Mouse (Mus musculus) CH12.LX (cell line): ENCODE measurements at regions not wholly inside any gene's neighbourhood (a gene's known extent, or its start where the extent isn't known, plus 50 kb on each side); places are given as distances from the start of the nearest gene placed in this dataset.

ENCODE experiments used
- DNase-seq: peaks from one replicate; pipeline ENCODE4 v3.0.0-alpha.2; 2013; ENCODE audit errors: extremely low read depth
- H3K27ac ChIP-seq: 2 replicates; pipeline ENCODE4 v1.5.1; 2012; ENCODE audit warnings: low read depth, mild to moderate bottlenecking, control low read depth, moderate library complexity; ENCODE audit not compliant: insufficient read depth
- H3K27me3 ChIP-seq: replicated peaks from 2 replicates; pipeline ENCODE3; 2012; ENCODE audit warnings: inconsistent platforms
- H3K36me3 ChIP-seq, 2 experiments: replicated peaks in 1 of 2; 2 replicates each; pipeline versions ENCODE3 to v1.6.1; 2012; ENCODE audit warnings: inconsistent platforms in 1 of 2, low read length in 1 of 2, mild to moderate bottlenecking in 1 of 2, mixed read lengths in 1 of 2, moderate library complexity in 1 of 2; ENCODE audit not compliant: control insufficient read depth in 1 of 2, insufficient read depth in 1 of 2
- H3K4me1 ChIP-seq, 2 experiments: 2 replicates each; pipeline ENCODE4 v1.6.1; 2012; ENCODE audit warnings: inconsistent platforms in 1 of 2, moderate library complexity in 1 of 2; ENCODE audit not compliant: insufficient read depth in 2 of 2, control insufficient read depth in 1 of 2
- H3K4me2 ChIP-seq: 2 replicates; pipeline ENCODE4 v1.6.1; 2012; ENCODE audit warnings: low read depth, mild to moderate bottlenecking, control low read depth; ENCODE audit not compliant: poor library complexity, insufficient read depth, severe bottlenecking
- H3K4me3 ChIP-seq, 3 experiments: fragments of 150-350 bp in 1 of 3; sonication (generic) in 1 of 3; replicated peaks in 1 of 3; 2 replicates each; pipeline versions ENCODE3 to v1.5.1; 2011 to 2012; ENCODE audit warnings: low read depth in 2 of 3, low read length in 2 of 3, mild to moderate bottlenecking in 2 of 3, moderate library complexity in 2 of 3, control low read depth in 1 of 3, improper control_type of control experiment in 1 of 3, inconsistent platforms in 1 of 3, mixed read lengths in 1 of 3; ENCODE audit not compliant: poor library complexity in 1 of 3
- H3K79me2 ChIP-seq: replicated peaks from 2 replicates; pipeline ENCODE4 v1.6.1; 2012; ENCODE audit warnings: mild to moderate bottlenecking, moderate library complexity; ENCODE audit not compliant: control insufficient read depth, poor library complexity, insufficient read depth, severe bottlenecking; ENCODE audit errors: extremely low read depth
- H3K9ac ChIP-seq: 2 replicates; pipeline ENCODE4 v1.6.1; 2012; ENCODE audit warnings: low read depth, mild to moderate bottlenecking, control low read depth, moderate library complexity; ENCODE audit not compliant: insufficient read depth
- H3K9me3 ChIP-seq: replicated peaks from 2 replicates; pipeline ENCODE3; 2012; ENCODE audit warnings: low read length, inconsistent platforms, mixed read lengths
- CHD1 ChIP-seq: IDR thresholded peaks from 2 replicates; pipeline ENCODE4 v1.6.1; 2012; ENCODE audit warnings: low read depth, low read length, improper control_type of control experiment, inconsistent platforms
- CHD2 ChIP-seq: IDR thresholded peaks from 2 replicates; pipeline ENCODE4 v1.6.1; 2011; ENCODE audit warnings: low read length, improper control_type of control experiment
- CTCF ChIP-seq, 2 experiments: IDR thresholded peaks in 1 of 2; conservative IDR thresholded peaks in 1 of 2; 2 replicates each; pipeline ENCODE4 v1.5.1; 2011 to 2012; ENCODE audit warnings: low read depth in 2 of 2, low read length in 2 of 2, improper control_type of control experiment in 1 of 2, inconsistent platforms in 1 of 2, mild to moderate bottlenecking in 1 of 2, moderate library complexity in 1 of 2
- E2F4 ChIP-seq: IDR thresholded peaks from 2 replicates; pipeline ENCODE4 v1.6.1; 2011; ENCODE audit warnings: low read depth, low read length, improper control_type of control experiment; ENCODE audit not compliant: insufficient replicate concordance
- EP300 ChIP-seq: IDR thresholded peaks from 2 replicates; pipeline ENCODE4 v1.6.1; 2011; ENCODE audit warnings: low read length, improper control_type of control experiment
- ETS1 ChIP-seq: conservative IDR thresholded peaks from 2 replicates; pipeline ENCODE4 v1.6.1; 2012; ENCODE audit warnings: low read depth, mild to moderate bottlenecking, inconsistent platforms, low read length, improper control_type of control experiment, moderate library complexity
- HCFC1 ChIP-seq: IDR thresholded peaks from 2 replicates; pipeline ENCODE4 v1.6.1; 2012; ENCODE audit warnings: low read depth, mild to moderate bottlenecking, inconsistent platforms, low read length, improper control_type of control experiment
- IRF4 ChIP-seq: IDR thresholded peaks from 2 replicates; pipeline ENCODE4 v1.6.1; 2014; ENCODE audit warnings: low read depth, mild to moderate bottlenecking, inconsistent platforms, low read length, improper control_type of control experiment
- JUN ChIP-seq: IDR thresholded peaks from 2 replicates; pipeline ENCODE4 v1.6.1; 2011; ENCODE audit warnings: low read depth, mild to moderate bottlenecking, low read length, improper control_type of control experiment, moderate library complexity; ENCODE audit not compliant: insufficient read depth
- JUND ChIP-seq: conservative IDR thresholded peaks from 2 replicates; pipeline ENCODE4 v1.6.1; 2011; ENCODE audit warnings: low read depth, low read length, improper control_type of control experiment
- MEF2A ChIP-seq: IDR thresholded peaks from 2 replicates; pipeline ENCODE4 v1.6.1; 2014; ENCODE audit warnings: low read depth, mild to moderate bottlenecking, inconsistent platforms, low read length, improper control_type of control experiment, borderline replicate concordance
- MXI1 ChIP-seq: IDR thresholded peaks from 2 replicates; pipeline ENCODE4 v1.6.1; 2011; ENCODE audit warnings: mild to moderate bottlenecking, low read depth, low read length, improper control_type of control experiment
- MYC ChIP-seq: IDR thresholded peaks from 2 replicates; pipeline ENCODE4 v1.6.1; 2011; ENCODE audit warnings: low read depth, mild to moderate bottlenecking, improper control_type of control experiment, low read length
- NELFE ChIP-seq: IDR thresholded peaks from 2 replicates; pipeline ENCODE4 v1.6.1; 2011; ENCODE audit warnings: low read depth, low read length, improper control_type of control experiment
- PAX5 ChIP-seq: IDR thresholded peaks from 2 replicates; pipeline ENCODE4 v1.6.1; 2012; ENCODE audit warnings: low read length, inconsistent platforms, mixed read lengths
- POLR2AphosphoS2 ChIP-seq: IDR thresholded peaks from 2 replicates; pipeline ENCODE4 v1.6.1; 2011; ENCODE audit warnings: low read depth, low read length, improper control_type of control experiment
- RAD21 ChIP-seq: IDR thresholded peaks from 2 replicates; pipeline ENCODE4 v1.6.1; 2011; ENCODE audit warnings: low read depth, mild to moderate bottlenecking, low read length, improper control_type of control experiment, moderate library complexity
- RCOR1 ChIP-seq: conservative IDR thresholded peaks from 2 replicates; pipeline ENCODE4 v1.6.1; 2012; ENCODE audit warnings: low read depth, mild to moderate bottlenecking, inconsistent platforms, low read length, improper control_type of control experiment
- SMC3 ChIP-seq: IDR thresholded peaks from 2 replicates; pipeline ENCODE4 v1.6.1; 2011; ENCODE audit warnings: low read depth, low read length, improper control_type of control experiment
- TBP ChIP-seq: conservative IDR thresholded peaks from 2 replicates; pipeline ENCODE4 v1.6.1; 2011; ENCODE audit warnings: low read depth, low read length, improper control_type of control experiment
- UBTF ChIP-seq: IDR thresholded peaks from 2 replicates; pipeline ENCODE4 v1.6.1; 2012; ENCODE audit warnings: low read depth, mild to moderate bottlenecking, inconsistent platforms, low read length, improper control_type of control experiment, moderate library complexity
- USF2 ChIP-seq: conservative IDR thresholded peaks from 2 replicates; pipeline ENCODE4 v1.6.1; 2011; ENCODE audit warnings: low read depth, low read length, improper control_type of control experiment
- ZKSCAN1 ChIP-seq: IDR thresholded peaks from 2 replicates; pipeline ENCODE4 v1.6.1; 2012; ENCODE audit warnings: low read depth, inconsistent platforms, low read length, improper control_type of control experiment, borderline replicate concordance
- ZNF384 ChIP-seq: IDR thresholded peaks from 2 replicates; pipeline ENCODE4 v1.6.1; 2012; ENCODE audit warnings: low read depth, low read length, improper control_type of control experiment, inconsistent platforms
- dilution Hi-C: fragments of 300-500 bp; cut with MboI; formaldehyde crosslinking; loops from 2 replicates; pipeline ENCODE4 v1.14.3; 2020; ENCODE audit warnings: low sequenced_read_pairs; ENCODE audit not compliant: extremely low pct_unique_long_range_greater_than_20kb, extremely low pct_ligation_motif_present
- in situ Hi-C: fragments of 300-500 bp; cut with MboI; formaldehyde crosslinking; loops from 3 replicates; pipeline ENCODE4 v1.14.3; 2019; ENCODE audit warnings: low sequenced_read_pairs, low pct_ligation_motif_present, low pct_unique_long_range_greater_than_20kb, mixed read lengths

GRCm38 (mm10) chr10:109309286-109309685 is 298.5 kb upstream of the Syt1 start:
- no peak overlapping the region for H3K4me3 ChIP-seq
- H3K4me2 ChIP-seq: no peak overlapping the region
- in situ Hi-C loops: no loop called here
- H3K9ac ChIP-seq: no peak overlapping the region
- H3K27ac ChIP-seq: no peak overlapping the region
- H3K4me1 ChIP-seq: no peaks in the 10 kb centered on the region
- no peak for DNase-seq
- no peaks in the 10 kb centered on the region for H3K9me3 ChIP-seq
- H3K79me2 ChIP-seq: no peaks in the 10 kb centered on the region
- dilution Hi-C loops: no loop called here
- H3K27me3 ChIP-seq: no peaks in the 10 kb centered on the region
- no peaks in the 10 kb centered on the region for H3K36me3 ChIP-seq
- no peak for TF ChIP-seq UBTF
- TF ChIP-seq USF2: no peak
- TF ChIP-seq E2F4: no peak
- TF ChIP-seq PAX5: no peak
- no peak for TF ChIP-seq MYC

DNA sequence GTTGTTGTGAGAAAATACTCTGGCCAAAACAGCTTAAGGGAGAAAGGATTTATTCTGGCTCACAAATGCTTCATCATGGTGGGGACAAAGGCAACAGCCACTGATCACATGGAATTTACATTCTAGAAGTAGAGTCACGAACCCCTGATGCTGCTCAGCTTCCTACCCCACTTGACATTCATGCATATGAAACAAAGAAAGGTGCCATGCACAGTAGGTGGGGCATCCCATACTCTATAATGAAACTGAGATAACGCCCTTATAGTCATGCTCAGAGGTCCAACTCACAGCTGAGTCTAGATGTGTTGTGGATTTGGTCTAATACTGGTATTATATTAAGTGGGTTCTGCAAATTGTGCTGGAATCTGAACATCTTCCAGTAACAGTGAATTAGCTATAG is 289.4 kb upstream of the Syt1 start:
- no peaks in the 10 kb centered on the region for H3K9me3 ChIP-seq
- H3K4me3 ChIP-seq: no peak overlapping the region
- no peak for TF ChIP-seq PAX5
- no peak for TF ChIP-seq RCOR1
- TF ChIP-seq MXI1: no peak
- TF ChIP-seq UBTF: no peak
- TF ChIP-seq CHD1: no peak
- no peak for TF ChIP-seq ETS1
- TF ChIP-seq HCFC1: no peak
- TF ChIP-seq IRF4: no peak
- TF ChIP-seq NELFE: no peak
- TF ChIP-seq RAD21: no peak
- TF ChIP-seq, all 38 proteins: peak for 0
- Histone ChIP-seq H3K4me2 (no peak overlapping the region), H3K9ac (no peak overlapping the region), H3K27me3 (no peaks in the 10 kb centered on the region), H3K27ac (no peak overlapping the region), H3K36me3 (no peaks in the 10 kb centered on the region), H3K4me1 (peaks cover 0 to 8% of the 10 kb centered on the region in 2 experiments; a peak in 2 of 4 replicates), H3K79me2 (no peaks in the 10 kb centered on the region)
- DNase-seq: no peak
- in situ Hi-C loops: no loop called here
- dilution Hi-C loops: no loop called here

DNA sequence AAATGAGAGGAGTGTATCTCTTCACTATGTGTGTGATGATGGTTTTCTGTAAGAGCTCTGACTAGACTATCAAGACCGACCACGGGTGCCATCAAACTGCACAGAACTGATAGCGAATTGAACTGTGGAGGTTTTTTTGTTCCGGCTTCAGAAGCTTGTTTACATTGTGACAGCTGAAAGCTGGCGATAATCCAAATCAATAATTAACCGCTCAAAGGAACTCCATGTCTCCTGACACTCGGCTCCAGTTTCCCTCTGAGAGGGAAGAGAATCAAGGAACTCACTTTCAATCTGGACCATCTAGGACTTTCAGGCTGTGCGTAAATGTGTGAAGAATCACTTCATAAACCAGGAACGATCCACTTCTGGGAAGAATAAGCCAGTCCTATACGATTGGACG is 289.0 kb upstream of the Syt1 start:
- Histone ChIP-seq H3K27ac (no peak overlapping the region), H3K9me3 (no peaks in the 10 kb centered on the region), H3K4me1 (peaks cover 0 to 8% of the 10 kb centered on the region in 2 experiments; a peak in 2 of 4 replicates), H3K4me3 (no peak overlapping the region), H3K9ac (no peak overlapping the region), H3K4me2 (no peak overlapping the region), H3K79me2 (no peaks in the 10 kb centered on the region), H3K36me3 (no peaks in the 10 kb centered on the region), H3K27me3 (no peaks in the 10 kb centered on the region)
- TF ChIP-seq MYC: no peak
- TF ChIP-seq HCFC1: no peak
- TF ChIP-seq ZNF384: no peak
- no peak for TF ChIP-seq CTCF (conservative IDR thresholded peaks at IDR 0.05 in 1 of 2, IDR thresholded peaks at IDR 0.05 in 1 of 2; ENCODE audit: low read depth in 2 of 2, low read length in 2 of 2)
- TF ChIP-seq TBP: no peak
- no peak for TF ChIP-seq USF2
- no peak for TF ChIP-seq ZKSCAN1
- TF ChIP-seq RCOR1: no peak
- no peak for TF ChIP-seq PAX5
- no peak for TF ChIP-seq JUND
- no peak for TF ChIP-seq EP300
- TF ChIP-seq JUN: no peak
- TF ChIP-seq ETS1: no peak
- no peak for TF ChIP-seq POLR2AphosphoS2
- no peak for TF ChIP-seq MEF2A
- TF ChIP-seq CHD2: no peak
- no peak for TF ChIP-seq SMC3
- dilution Hi-C loops (no loop called here), in situ Hi-C loops (no loop called here)
- DNase-seq: no peak
